Mouse (Mus musculus): ENCODE data around the gene Uqcc2.

Gene Uqcc2

DNA sequence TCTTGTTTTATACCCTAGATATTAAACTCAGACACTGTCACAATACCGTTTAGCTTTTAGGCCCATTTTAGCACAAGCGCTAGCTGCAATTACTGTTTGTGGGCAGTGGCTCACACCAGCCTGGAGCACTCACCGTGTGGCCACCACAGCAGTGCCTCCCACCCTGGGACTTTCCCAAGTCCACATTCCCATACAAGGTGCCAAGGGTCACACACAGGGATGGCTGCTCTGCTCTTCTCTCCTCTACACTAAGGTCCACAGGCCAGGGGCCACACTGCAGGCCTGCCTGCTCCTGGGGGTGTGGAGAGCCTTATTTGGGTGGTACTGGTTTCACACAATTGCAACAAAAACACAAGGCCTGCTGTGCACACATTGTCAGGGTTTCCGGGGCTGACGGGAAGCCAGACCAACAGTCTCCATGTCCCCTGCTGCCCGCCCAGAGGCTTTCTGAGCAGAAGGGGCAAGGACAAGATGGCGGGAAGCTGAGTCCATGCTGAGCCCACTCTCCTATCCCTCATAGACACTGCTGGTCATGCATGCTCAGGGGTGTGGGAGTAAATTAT lies 9.8 kb downstream of the Uqcc2 start:
- no peak for DNase-seq (ENCODE audit: extremely low spot score)

- no peak for DNase-seq (ENCODE audit: extremely low spot score)
These were observed 10.6 kb downstream of the Uqcc2 start for GRCm38 (mm10) chr17:27123103-27123502.

DNA sequence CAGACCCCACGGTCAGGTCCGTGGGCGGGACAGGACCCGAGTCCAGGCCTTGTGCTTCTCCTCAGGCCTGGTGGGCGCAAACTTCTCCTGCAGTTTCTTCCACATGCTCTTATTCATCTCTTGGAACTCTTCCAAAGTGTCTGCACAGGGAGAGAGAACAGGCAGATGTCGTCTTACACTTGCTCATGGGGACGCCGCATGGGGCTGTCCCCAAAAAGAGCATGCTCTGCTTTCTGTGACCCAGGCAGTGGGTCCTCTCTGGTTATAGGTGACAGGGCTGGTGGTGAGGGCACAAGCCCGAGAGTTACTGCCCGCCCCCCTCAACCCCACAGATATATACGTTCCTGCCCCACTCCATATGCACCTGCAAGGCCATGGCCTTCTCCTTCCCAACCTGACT lies 11.0 kb downstream of the Uqcc2 start:
- DNase-seq (ENCODE audit: extremely low spot score): no peak

DNA sequence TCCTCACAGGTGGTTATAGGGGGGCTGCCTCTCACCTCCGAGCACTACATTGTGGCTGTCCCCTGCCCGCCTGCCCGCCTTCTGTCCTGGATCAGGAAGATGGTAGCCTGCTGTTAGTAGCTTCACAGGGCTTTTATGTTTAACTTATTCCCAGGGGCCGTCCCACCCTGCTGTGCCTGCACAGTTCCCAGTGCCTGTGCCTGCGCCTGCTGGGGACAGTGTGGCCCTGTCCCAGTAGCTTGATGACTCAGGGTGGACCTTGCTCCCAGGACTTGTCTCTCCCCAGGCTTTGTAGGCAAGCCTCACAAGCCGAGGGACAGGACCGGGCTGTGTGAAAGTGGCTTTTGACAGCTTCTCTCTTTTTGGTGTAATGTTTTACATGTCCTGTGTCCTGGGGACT lies 11.9 kb downstream of the Uqcc2 start:
- no peak for DNase-seq (ENCODE audit: extremely low spot score)

GRCm38 (mm10) chr17:27121266-27121665 lies 12.4 kb downstream of the Uqcc2 start:
- no peak for DNase-seq (ENCODE audit: extremely low spot score)

DNA sequence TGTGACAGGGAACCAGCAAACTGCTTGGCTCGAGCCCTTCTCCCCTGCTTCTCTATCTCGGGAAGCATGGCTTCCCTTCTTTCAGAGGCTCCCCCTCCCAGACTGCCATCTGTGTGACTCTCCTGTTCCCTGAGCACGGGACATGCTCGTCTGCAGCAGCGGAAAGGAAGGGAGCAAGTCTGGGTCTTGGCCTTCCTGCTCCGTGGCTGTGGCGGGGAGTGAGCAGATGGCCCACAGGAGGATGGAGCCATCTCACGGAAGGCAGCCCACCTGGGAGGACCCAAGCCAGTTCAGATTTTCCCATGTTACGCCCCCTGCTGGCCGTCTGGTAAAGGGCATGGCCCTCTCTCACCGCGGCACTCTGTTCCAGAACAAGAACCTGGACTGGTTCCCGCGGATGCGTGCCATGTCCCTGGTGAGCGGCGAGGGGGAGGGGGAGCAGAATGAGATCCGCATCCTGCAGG lies 13.1 kb downstream of the Uqcc2 start:
- DNase-seq (ENCODE audit: extremely low spot score): peak; percentile 72

DNA sequence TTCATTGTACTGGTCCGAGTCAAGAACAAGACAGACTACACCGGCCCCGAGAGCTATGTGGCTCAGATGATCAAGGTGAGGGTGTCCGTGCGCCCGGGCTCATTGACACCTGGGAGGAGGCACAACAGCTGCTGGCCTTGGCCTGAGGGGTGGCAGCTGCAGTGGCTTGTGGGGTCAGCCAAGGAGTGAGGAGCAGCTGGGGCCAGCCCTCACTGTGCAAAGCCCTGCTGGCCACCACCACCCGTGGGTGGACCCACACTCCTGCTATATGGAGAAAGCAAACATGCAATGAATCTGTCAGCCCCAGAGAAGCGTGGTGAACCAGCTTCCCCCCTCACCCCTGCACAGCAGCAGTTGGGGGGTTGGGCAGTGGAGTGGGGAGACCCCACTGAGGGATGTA lies 13.8 kb downstream of the Uqcc2 start:
- no peak for DNase-seq (ENCODE audit: extremely low spot score)

- DNase-seq (ENCODE audit: extremely low spot score): no peak
These were observed 14.2 kb downstream of the Uqcc2 start for GRCm38 (mm10) chr17:27119540-27119895.

- DNase-seq (ENCODE audit: extremely low spot score): no peak
These were observed 14.8 kb downstream of the Uqcc2 start for GRCm38 (mm10) chr17:27118676-27119539.

- no peak for DNase-seq (ENCODE audit: extremely low spot score)
These were observed 23.6 kb downstream of the Uqcc2 start for GRCm38 (mm10) chr17:27110072-27110471.

- DNase-seq (ENCODE audit: extremely low spot score): no peak
These were observed 25.8 kb downstream of the Uqcc2 start for GRCm38 (mm10) chr17:27107936-27108335.

DNA sequence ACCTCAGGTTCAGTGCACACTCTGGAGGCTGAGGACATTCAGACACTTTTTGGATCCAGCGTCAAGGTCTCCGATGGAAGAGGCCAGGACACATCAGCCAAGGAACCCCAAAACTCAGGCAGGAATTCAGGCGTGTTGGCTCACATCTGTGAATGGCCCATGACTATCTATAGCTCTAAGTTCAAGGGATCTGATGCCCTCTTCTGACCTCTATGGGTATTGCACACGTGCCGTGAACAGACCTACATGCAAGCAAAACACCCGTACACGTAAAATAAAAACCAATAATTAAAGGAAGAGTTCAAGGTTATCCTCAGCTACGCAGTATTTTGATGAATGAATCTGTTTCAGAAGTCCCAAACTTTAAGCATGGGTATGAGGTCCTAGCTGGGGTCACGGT lies 27.0 kb downstream of the Uqcc2 start:
- DNase-seq (ENCODE audit: extremely low spot score): no peak

- DNase-seq (ENCODE audit: extremely low spot score): no peak
These were observed 27.8 kb downstream of the Uqcc2 start for GRCm38 (mm10) chr17:27105698-27106470.

- DNase-seq (ENCODE audit: extremely low spot score): no peak
These were observed 32.0 kb downstream of the Uqcc2 start for GRCm38 (mm10) chr17:27101675-27102074.

GRCm38 (mm10) chr17:27095690-27096089 lies 38.0 kb downstream of the Uqcc2 start:
- DNase-seq (ENCODE audit: extremely low spot score): no peak

DNA sequence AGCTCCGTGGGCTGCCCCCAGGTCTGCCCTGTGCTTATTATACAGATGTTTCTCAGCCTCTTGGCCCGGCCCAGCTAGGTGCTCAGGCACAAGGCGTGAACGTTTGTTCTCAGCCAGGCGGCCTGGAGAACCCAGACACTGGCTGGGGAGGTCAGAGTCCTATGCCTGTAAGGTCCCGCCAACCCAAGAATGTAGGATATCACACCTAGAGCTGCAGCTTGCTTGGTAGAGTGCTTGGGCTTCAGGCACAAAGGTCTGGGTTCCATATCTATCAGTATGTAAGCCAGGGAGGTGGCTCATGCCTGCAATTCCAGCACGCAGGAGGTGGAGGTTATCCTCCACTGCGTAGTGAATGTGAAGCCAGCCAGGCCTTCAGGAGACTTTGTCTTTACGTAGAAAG lies 43.6 kb downstream of the Uqcc2 start:
- no peak for DNase-seq (ENCODE audit: extremely low spot score)

DNA sequence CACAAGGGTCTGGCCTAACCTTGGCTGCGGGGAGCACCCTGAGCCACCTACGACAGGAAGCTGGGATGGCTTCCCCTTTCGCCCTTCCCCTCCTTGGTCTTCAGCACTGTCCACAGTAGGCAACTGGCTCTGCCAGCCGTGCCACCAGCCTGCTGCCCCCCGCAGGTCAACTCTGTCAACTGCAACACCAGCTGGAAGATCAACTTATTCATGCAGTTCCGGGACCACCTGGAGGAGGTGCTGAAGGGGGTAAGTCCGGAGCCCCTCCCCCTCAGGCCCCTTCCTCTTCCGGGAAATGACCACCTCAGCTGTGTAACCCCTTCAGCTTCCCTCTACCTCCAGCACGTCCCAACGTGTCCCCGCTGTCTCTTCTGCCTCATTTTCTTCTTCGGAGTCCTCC lies 46.3 kb downstream of the Uqcc2 start:
- peak; percentile 58 for DNase-seq (ENCODE audit: extremely low spot score)

GRCm38 (mm10) chr17:27085676-27086075 lies 48.0 kb downstream of the Uqcc2 start:
- peak; percentile 62 for DNase-seq (ENCODE audit: extremely low spot score)

- no peak for DNase-seq (ENCODE audit: extremely low spot score)
These were observed 50.1 kb downstream of the Uqcc2 start for GRCm38 (mm10) chr17:27083601-27084000.

GRCm38 (mm10) chr17:27082796-27083195 lies 50.9 kb downstream of the Uqcc2 start:
- no peak for DNase-seq (ENCODE audit: extremely low spot score)

DNA sequence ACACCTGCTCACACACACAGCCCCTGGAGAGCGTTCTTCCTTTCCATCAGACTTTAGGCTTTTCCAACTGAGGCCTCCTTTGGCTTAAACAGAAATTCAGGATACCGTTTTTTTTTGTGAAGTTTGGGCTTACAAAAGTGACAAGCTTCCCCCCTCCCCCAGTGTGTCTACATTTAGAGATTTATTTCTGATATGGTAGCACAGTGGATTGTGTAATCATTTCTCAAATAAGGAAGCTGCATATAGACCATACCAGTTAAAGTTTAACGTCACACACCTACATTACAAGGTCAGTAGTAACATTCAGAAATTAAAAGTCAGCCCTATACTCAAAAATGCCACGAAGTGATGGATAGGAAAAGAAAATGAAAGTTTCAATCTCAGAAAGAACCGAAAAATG lies 51.8 kb downstream of the Uqcc2 start:
- no peak for DNase-seq (ENCODE audit: extremely low spot score)

DNA sequence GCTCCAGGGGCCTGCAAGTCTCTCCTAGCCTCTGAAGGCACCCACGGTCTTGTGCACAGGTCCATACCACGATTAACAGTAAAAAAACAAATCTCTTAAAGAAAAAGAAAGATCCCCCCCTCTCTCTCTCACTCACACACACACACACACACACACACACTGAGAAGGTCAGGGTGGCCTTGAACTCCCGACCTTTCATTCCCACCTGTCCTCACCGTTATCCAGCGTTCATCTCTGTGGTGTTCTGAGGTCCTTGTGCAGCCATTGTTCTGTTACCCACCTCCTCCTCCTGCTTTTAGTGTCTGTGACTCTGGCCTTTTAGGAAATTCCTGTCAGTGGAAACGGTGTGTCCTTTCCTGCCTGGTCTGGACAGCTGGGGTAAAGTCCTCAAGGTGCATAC lies 55.2 kb downstream of the Uqcc2 start:
- no peak for DNase-seq (ENCODE audit: extremely low spot score)

DNA sequence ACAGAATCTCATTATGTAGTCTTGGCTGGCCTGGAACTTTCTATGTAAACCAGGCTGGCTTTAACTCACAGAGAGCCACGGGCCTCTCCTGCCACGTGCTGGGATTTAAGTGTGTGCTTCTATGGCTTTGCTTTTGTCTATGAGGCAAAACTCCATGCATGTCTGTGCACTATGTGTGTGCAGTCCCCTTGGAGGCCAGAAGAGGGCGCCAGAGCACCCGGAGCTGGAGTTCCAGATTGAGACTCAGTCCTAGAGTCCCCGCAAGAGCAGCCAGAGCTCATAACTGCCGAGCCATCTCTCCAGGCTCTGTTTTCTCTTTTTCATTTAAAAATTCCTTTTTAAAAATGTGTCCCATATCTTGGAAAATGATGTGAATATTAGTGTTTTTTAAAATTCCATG lies 55.8 kb downstream of the Uqcc2 start:
- no peak for DNase-seq (ENCODE audit: extremely low spot score)
